Mouse (Mus musculus) urinary bladder, postnatal 25 days (tissue): Measurements from ENCODE around the gene Ctnna3.
A peak's percentile ranks its signal among the peaks of the same experiment; 100 is the strongest.

Source experiments
- DNase-seq: peaks from one replicate; pipeline ENCODE4 v3.0.0; 2022; ENCODE audit warnings: low spot score

Ctnna3 gene

DNA sequence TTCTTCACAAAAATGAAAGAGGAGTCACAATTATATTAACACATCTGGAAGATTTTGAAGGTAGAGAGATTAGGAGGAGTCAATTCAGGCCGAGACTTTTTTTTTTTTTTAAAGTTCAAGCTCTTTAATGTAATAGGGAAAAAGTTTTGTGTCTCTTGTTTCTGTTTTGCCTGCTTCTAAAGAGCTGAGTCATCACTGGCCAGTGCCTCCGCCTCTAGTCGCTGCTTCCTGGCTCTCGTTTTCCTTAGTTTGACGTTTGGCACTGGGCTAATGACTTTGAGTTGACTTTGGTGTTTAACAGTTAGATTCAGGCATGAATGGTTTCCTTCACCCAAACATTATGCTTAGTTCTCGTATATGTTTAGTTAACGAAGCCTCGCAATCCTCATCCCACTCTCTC lies 282.6 kb downstream of the Ctnna3 start:
- no peak for DNase-seq

- DNase-seq, result no peak
Measured at GRCm38 (mm10) chr10:63714151-63714550, 284.3 kb downstream of the Ctnna3 start.

GRCm38 (mm10) chr10:63768871-63769270 lies 339.0 kb downstream of the Ctnna3 start:
- no peak for DNase-seq

DNA sequence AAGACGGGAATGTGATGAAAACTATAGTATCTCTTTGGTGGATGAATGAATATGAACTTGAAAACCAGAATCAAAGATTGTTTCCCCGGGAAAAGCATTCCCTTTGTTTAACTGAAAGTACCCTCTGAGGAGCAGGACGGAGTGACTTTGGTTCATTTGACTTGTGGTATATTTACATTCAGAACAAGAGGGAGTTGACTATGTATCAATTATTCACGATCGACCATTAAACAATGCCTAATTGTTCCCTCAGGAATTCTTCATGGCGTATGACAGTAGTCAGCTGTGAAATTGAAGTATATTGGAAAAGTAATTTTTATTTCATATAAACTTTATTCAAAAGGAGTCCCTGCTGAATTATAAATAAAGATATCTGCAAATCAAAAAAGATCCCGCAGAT lies 341.8 kb downstream of the Ctnna3 start:
- no peak for DNase-seq

DNA sequence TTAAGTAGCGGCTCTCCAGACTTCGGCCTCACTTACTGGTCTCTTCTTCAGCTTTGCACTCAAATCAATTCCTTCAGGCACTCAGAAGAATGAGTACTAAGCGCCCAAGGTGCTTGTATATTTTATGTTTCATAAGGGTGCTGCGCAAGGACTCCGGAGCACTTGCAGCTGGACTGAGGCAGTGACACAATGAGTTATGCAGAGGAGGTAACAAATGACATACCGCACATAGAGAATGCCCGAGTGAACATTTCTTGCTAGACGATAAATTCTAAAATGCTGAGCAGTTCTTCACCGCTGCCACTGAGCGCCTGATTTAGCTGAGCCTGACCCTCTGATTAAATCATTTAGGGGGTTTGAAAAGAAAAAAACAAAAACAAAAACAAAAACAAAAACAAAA lies 342.2 kb downstream of the Ctnna3 start:
- DNase-seq, result no peak

GRCm38 (mm10) chr10:63781948-63782347 lies 352.1 kb downstream of the Ctnna3 start:
- no peak for DNase-seq

DNA sequence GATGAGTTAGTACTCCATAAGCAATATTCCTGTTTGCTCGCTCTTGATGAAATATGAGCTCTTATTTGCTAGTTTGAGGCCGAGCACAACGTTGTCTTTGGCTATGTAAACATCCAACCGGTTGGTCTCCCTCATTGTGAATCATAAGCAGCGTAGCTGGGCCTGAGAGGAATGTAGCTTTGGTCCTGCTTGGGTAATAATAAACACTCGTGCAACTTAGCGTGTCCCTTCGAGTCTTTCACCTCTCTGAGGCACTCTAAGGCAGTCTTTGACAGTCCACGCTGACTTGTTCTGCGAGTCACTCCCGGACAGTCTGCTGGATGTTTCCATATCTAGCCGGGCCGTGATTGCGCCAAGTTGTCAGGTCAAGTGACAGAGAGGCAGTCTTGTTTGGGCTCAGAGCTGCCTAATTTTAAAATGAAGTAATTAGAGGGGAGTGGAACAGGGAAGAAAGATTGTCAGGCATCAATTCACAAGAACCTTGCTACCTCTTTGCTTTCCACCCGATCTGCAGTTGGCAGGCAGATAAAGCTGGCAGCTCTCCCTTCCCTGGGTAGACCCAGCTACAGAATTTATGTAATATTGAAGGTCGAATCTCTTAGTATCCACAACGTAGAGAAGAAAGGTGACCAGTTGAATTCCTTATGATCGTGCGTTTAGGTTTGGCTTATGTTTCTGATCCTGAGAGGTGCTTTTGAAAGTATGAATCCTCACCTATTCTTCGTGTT lies 355.1 kb downstream of the Ctnna3 start:
- DNase-seq, result peak; percentile 9

GRCm38 (mm10) chr10:63786390-63786789 lies 356.5 kb downstream of the Ctnna3 start:
- DNase-seq, result no peak

- no peak for DNase-seq
Measured at GRCm38 (mm10) chr10:63803909-63804308, 374.0 kb downstream of the Ctnna3 start.

GRCm38 (mm10) chr10:63805551-63805950 lies 375.7 kb downstream of the Ctnna3 start:
- no peak for DNase-seq

GRCm38 (mm10) chr10:63806254-63806653 lies 376.4 kb downstream of the Ctnna3 start:
- DNase-seq, result no peak

DNA sequence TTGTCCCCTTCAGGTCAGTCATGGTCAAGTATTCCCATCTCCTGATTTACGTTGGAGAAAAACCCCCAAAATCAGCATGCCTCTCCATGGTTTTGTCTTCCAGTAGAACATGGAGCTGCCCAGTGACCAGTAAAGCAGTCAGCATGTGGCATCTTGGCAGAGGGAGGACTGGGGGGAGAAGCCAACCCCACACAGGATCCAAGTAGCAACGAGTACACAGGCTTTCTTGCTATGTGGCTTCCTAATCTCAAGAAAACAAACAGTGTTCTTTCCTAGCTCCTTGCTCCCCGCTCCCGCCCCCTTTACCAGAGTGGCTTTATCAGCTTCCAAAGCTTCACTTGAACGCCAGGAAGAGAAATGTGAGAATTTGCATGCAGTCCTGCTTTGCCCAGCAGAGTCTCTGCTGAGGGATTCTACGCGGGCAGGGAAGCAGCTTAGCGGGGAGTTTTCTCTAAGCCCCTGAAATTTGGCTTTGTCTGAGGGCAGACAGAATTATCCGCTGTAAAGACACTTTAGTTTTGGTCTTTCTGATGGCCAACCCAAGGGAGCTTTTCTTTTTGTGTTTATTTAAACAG lies 380.2 kb downstream of the Ctnna3 start:
- no peak for DNase-seq

GRCm38 (mm10) chr10:63839011-63839410 lies 409.1 kb downstream of the Ctnna3 start:
- DNase-seq, result no peak

DNA sequence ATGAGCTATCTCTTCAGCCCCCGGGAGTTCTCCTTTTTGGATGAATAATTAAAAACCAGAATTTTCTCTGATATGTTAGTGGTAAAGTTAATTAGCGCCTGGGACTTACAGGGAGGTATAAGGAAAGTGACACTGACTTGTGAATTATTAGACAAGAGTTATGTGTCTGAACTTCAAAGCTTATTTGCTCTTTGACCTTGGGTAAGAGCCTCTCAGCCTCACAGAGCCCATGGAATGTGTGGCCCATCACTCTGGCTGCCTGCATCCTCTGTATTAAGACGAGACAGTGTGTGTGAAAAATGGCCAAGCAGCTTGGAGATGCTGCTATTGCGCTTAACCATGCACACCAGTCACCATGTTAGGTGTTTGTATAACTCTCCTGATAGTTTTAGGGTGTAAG lies 422.0 kb downstream of the Ctnna3 start:
- no peak for DNase-seq

DNA sequence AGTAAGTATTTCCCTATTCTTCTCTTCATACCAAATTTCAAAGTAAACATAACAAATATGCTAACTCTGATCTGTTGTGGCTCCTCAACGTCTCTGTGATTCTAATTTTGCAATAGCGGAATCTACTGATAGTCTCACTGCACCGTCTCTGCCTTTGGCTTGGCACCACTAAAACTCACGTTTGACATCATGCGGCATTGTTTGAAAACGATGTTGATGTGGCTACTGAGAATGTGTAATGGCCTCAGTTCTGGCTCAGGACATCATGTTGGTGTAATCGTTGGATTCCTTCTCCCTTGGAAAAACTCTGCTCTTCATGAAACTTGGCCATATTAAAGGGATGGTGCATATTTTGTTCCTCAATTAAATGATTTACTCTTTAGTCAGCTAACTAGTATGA lies 439.2 kb downstream of the Ctnna3 start:
- no peak for DNase-seq

GRCm38 (mm10) chr10:63880462-63880903 lies 450.6 kb downstream of the Ctnna3 start:
- peak; percentile 4 for DNase-seq

- no peak for DNase-seq
Measured at GRCm38 (mm10) chr10:63886449-63887088, 456.7 kb downstream of the Ctnna3 start.

DNA sequence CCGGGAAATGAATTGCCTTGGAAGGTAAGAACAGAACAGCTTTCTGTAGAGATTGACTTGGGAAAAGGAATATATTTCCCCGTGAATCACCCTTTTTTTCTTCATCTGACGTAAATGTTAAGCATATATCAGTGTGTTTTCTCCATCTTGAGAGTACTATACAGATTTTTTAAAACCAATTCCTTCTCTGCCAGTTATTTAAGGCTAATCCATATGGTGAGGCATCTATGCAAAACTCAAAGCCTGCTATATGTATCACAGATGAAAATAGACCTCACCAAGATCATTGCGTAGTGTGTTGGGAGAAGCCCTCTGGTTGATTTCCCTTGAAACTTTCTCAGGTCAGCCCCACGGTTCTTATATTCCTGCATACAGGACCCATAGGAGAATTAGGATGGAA lies 464.7 kb downstream of the Ctnna3 start:
- DNase-seq, result no peak

- no peak for DNase-seq
Measured at GRCm38 (mm10) chr10:63899891-63900290, 470.0 kb downstream of the Ctnna3 start.

DNA sequence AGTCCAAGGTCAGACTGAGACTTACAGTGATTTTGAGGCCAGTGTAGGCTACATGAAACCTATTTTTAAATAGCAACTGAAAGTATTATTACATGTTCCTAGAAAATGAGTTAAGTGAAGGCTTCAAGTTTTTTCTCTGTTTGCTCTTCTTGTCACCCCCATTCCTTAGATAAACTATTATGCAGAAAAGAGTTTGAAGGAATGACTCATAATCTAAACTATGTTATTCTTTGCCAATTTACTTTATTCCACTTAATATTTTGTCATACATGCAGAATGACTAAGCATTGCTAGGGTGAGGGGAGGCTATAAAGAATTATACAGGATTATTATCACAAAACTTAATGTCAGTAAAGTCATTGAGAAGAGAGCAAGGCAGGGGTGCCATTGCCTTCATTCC lies 479.0 kb downstream of the Ctnna3 start:
- no peak for DNase-seq

DNA sequence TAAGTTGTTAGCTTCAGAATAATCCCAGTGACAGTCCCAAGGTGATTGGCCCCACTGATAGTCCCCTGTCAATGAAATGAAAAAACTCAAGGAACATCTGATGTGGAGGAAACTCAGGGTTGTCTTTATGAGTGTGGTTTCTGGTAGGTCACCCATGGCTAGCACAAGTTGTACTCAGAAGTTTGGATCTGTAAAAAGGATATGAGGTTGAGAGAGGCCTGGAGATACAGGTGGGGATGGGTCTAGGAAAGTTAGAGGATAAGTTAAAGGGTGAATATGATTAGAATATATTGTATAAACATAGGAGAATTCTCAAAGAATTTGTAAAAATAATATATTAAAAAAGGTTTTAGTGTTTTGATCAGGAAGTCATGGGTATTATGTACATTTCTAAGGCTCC lies 497.4 kb downstream of the Ctnna3 start, which contains the start of gene Gm10118:
TSS of gene Gm10118 (minus strand) at position 101 of the 400 bp plus-strand sequence.
- no peak for DNase-seq

DNA sequence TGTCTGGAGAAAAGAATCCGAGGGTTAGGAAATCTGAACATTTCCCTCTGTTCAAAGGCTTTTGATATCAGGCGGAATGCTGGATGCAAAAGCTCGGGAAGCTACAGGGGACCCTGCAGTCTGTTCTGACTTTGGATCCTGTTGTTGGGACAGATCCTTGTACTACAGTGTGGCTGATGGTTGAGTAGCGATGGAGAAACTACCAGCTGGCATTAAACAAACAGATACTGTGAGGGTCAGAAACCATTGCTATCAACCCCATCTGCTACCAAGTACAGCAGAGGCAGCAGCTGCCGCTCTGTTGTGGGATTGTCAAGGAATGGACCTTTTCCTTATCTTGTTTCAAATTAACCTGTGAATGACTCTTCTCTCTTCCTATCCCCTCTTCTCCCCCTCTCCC lies 504.0 kb downstream of the Ctnna3 start:
- DNase-seq, result no peak

DNA sequence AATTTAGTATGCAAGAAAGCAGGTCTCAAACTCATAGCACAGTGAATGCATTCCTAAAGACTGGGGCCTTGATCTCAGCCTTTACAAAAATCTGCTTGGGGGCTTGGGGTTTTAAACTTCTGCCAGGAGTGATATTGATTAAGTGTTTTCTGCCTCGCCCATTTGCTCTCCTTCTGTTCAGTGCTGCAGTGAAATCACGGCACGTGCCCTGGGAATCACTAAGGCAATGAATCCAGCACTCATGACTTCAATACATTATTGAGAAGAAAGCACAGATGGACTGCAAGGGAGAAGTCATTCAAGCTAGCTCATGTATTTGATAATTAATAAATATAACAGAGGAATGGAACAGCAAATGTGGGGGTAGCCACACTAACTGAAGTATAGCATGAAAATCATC lies 515.6 kb downstream of the Ctnna3 start:
- no peak for DNase-seq
